Mouse (Mus musculus) testis, adult 2 months (tissue): ENCODE results near the gene Cacna1d.

Experiments used
- CTCF ChIP-seq: fragments of 200-500 bp; IDR thresholded peaks from 2 replicates; pipeline ENCODE4 v1.5.1; 2012; ENCODE audit warnings: low read depth, mild to moderate bottlenecking, inconsistent platforms, low read length, moderate library complexity; ENCODE audit not compliant: control insufficient read depth, insufficient read depth, insufficient replicate concordance
- POLR2A ChIP-seq: fragments of 200-500 bp; IDR thresholded peaks from 2 replicates; pipeline ENCODE4 v1.6.1; 2012; ENCODE audit warnings: low read depth, mild to moderate bottlenecking, inconsistent platforms, low read length, moderate library complexity; ENCODE audit not compliant: control insufficient read depth

- no peak for TF ChIP-seq POLR2A
- no peak for TF ChIP-seq CTCF
These were observed 305.5 kb downstream of the Cacna1d start for GRCm38 (mm10) chr14:30185616-30186274.
